Mouse (Mus musculus) forelimb bud, embryonic 11.5 days (tissue): ENCODE data around the gene Gm49322.

Experiments used
- DNase-seq: peaks from one replicate; pipeline ENCODE4 v3.0.0-alpha.2; 2012; ENCODE audit warnings: low read depth, low spot score

Gm49322 gene

DNA sequence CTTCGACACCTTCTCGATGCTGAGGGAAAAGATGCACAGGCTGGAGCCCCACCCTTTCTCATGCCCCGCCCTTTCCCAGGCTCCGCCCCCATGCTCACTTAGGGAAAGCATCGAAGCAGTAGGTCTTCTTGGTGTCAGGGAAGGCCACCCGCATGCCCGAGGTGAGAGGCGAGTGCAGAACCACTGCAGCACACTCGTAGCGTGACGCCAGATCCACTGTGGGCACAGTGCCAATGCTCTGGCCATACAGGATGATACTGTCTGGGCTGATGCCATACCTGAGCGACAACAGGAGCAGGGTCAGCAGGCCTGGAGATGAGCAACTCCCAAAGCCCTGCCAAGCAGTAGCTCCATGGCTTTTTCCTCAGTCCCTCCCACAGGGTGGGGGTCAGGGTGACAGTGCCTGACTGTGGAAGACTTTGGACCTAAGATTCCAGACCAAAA is 21.8 kb upstream of the Gm49322 start:
- no peak for DNase-seq

DNA sequence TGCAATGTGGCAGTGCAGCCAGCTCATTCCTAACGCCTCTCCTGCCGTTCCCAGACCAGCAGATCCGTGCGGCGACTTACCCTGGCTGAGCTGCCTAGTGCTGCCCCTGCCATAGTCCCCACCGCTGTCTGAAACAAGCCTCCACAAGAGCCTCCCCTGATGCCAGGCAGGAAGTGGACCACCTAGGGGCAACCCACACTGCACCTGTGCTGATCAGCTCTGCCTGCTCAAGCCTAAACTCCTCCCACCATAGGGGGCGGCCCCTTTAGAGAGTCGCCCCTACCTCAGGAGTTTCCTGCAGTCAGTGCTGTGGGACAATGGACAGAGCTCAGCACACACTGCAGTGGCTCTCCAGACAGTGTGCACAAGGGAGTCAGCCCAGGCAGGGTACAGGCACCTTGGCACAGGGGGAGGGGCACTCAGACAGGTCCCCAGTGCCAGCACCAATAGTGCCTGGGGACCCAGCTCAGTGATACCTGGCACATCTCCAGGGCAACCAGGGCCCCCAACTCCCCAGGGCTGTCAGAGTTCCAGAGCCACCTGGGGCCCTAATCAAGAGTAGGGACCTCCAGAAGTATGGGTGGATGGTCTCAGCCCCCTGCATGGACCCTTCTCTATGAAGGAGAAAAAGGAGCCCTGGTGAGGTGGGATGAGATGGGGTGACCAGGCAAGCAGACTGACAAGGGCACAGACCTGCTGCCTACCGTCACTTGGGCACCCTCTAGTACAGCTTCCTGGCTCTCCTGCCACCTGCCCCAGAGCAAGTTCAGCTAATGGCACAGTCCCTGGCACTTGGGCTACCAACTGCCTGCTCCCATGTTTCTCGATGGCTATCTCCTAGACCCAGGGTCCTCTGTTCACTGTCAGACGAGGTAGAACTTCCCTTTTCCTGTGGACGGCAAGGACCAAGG is 20.9 kb upstream of the Gm49322 start:
- no peak for DNase-seq

DNA sequence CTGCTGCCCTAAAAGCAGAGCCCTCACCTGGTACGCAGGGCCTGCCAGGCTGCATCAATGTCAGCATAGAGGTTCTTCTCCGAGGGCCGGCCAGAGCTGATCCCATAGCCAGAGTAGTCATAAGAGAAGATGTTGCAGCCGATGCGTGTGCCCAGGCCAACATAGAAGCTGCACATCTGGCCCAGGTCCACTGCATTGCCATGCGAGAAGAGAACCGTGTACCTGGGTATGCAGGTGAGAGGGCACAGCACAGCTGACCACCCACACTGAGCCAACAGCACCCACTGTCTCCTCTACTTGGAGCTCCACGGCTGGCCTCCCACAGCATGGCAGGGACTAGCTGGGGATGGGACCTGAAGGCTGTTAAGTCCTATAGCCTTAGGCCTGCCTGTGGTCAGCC is 20.2 kb upstream of the Gm49322 start:
- no peak for DNase-seq

DNA sequence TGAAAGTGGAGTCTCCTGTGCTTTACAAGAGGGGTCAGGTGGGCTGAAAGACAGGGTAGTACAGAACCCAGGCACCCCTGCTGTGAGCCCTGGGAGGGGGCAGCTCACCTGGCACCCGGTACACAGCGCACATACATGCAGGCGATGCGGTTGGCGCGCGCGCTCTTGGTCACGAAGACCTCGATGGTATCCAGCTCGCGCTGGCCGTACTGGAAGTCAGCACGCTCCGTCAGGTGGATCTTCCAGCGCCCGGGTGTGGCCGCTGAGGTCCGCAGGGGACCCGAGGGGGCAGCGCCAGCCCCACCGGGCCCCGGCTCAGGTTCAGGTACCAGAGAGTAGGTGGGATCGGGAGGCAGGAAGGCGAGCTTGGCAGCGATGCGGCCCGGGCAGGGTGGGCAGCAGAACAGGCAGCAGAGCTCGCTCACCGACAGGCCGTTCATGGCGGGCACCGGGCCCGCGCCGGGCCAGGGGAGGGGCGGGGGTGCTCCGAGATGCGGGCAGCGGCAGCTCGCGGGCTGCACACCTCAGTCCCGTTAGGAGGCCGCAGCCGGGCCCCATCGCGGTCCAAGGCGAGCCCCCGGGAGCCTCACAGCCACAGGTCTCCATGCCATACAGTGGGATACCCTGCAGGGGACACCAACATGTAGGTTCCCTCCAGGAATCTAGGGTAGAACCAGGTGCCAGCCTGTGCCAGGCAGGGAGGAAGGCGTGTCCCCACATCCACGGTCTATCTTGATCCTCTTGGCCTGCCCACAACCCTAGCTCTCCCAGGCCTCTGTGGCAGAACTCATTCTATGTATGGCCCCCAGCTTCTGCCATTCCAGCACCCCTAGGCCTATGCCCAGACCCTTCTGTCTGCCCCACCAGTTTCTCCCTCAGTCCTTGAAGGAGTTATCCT is 19.2 kb upstream of the Gm49322 start:
- DNase-seq, result no peak

DNA sequence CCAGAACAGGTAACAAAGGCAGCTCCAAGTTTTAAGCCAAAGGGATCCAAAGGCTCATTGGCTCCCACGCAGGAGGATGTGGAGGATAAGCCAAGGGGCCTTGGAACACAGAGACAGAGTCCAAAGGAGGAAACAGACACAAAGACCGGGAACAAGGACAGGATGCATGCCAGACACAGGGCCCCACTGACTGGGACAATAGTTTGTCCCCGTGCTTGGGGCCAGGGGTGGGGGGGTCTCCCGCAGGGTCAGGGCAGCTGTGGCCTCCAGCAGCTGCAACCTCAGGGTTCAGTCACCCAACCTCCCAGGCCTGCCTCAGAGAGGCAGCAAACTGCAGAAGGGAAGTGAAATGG is 18.5 kb upstream of the Gm49322 start:
- no peak for DNase-seq

DNA sequence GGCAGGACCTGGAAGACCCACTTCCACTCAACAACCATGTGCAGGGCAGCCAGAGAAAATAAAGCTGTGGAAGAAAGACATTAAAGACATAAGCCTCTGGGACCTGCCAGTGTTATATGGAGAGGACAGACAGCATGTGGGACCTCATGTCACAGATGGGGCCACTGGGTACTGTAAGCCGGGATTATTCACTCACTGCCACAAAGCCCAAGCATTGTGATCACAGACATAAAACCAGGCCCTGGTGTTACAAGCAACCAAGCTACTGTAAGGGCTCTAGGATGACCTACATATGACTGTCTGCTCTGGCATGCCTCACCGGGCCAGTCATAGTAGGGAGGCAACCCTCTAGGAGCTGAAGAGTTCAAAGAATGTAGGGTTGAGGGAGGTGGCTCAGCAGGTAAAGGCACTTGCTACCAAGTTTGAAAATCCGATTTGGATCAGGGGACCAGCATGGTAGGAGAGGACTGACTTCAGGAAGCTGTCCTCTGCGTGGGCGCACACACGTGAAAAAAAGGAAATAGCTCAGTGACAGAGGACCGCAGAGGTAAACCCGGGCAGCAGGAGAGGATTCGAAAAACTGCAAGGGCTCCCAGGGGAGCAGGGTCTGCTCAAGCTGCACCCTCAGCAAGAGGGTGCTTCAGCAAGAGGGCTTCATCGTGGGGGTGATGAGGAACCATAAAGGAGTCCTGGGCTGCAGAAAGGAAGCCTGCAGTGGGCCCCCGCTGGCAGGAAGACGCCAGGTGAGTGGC is 16.5 kb upstream of the Gm49322 start:
- no peak for DNase-seq

DNA sequence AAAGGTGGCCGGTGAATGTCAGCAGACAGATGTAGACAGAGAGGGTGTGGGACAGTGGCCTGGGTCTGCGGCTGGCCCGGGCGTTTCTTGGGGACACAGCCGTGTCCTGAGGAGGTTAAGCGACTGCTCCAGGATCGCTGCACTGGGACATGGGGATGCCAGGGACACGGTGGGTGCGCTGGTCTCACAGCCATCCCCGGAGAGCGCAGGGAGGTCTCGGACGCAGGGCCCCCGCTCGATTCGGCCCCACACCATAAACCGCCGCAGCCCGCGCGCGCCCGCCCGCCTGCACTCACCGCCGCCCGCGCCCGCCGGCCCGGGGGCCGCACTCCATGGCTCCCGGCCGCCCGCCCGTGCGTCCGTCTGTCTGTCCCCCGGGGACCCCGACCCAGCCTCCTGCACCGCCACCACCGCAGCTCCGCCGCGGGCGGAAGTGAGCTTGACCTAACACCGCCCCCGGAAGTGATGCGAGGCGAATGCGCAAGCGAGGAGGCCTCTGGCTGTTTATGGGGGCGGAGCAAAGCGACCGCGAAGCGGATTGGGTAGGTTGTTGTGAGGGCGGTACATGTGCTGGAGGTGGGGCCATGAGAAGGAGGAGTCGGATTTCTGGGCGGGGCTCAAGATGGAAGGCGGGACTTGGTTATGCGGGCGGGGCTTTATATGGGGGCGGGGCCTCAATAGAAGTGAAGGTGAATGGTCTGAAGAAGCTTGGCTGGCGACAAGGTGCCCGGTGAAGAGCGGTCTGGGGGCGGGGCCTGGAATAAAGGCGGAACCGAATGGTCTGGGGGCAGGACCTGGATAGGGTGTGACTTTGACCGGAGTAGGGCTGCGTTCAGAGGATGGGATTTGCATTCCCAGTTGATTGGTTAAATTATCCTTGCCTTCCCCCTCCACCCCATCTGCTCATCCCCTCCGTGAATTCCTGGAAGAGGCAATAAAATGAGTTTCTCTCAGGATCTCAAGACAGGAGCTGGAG is 15.7 kb upstream of the Gm49322 start, which contains the start of gene Abhd17a:
Gene Abhd17a, minus strand, starts transcription at position 463 of the 976 bp plus-strand sequence.
- DNase-seq, result peak; percentile 99

DNA sequence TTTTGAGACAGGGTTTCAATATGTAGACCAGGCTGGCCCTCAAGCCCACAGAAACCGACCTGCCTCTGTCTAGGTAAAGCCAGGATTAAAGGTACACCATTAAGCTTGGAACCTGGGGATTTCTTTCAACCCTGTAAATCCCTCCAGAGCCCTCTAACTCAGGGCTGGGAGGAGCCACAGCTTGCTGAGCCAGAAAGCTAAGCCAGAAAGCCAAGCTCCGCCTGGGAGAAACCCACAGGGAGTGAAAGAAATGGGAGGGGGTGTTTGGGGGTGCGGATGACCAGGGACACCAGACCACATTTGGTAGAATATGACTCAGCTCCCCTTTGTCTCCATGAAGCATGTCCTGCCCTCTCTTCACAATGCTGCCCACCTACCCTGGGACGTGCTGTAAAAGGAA is 9.5 kb upstream of the Gm49322 start:
- no peak for DNase-seq

DNA sequence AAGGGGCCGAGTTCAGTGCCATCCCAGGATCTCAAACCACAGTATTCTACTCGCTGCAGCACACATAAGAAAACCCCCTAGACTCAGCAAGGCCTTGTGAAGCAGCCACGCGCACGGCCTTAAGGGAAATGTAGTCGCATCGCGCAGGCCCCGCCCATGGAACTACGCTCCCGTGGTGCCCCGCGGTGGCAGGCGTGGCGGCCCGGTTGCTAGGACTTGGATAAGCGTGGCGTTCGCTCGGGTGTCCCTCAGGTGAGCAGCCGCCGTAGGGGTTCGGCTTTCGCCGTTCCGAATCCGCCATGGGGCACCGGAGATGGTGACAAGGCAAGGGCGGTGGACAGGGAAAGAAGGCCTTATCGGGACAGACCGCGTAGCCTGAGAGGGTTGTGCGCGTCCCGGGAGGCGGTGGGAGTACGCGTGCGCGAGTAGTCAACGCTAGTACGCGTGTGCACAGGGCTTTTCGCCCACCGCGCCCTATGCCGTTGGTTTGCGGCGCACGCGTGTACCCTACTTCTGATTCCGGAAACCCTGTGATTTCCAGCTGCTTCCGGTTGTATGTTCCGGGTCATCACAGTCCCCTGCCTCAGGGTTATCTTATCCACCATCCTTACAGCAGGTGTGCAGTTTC is 3.0 kb upstream of the Gm49322 start, which contains the start of the genes Scamp4 and Adat3:
Gene Scamp4, plus strand, starts transcription at position 175 of the 628 bp plus-strand sequence.
Gene Adat3, plus strand, starts transcription at position 183 of the 628 bp plus-strand sequence.
- DNase-seq, result peak; percentile 90

DNA sequence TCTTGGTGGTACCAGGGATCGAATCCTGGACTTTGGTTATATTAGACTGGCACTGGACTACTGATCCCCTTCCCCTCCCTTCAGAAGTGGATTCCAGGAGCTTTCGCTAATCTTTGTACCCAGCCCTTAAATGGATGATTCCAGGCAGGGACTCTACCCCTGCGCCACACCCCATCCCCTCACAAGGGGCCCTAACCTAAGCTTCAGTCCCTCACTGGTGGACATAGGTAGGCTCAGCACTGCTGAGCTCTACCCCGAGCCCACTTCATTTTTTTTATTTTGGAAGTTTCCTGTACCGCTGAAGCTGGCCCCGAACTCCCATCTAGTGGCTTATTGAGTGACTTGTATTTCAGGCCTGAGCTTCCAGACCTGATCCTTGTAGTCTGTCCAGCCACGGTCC is 2.5 kb upstream of the Gm49322 start:
- DNase-seq, result no peak

DNA sequence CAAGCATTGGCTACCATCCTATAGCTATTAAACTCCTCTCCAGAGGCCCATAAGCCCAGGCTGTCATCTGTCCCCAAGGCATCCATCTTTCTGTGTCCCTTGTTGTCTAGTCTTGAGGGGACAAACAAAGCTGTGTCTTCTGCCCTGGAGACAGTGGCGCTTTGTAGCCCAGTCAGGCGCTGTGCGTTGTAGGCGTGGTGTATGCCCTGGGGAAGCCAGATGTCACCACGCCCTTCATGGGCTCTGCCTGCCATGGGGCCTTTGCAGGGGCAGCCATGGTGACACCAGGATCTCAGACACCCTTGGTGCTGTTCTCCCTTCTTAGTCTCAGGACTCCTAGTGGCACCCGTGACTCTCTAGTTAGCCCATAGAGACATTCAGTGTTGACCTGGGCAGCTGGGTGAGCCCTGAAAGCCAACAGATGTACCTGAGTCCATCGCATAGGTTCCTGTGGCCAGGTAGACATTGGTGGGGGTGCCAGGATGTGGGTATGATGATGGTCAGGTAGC is 1.8 kb upstream of the Gm49322 start:
- DNase-seq, result no peak

DNA sequence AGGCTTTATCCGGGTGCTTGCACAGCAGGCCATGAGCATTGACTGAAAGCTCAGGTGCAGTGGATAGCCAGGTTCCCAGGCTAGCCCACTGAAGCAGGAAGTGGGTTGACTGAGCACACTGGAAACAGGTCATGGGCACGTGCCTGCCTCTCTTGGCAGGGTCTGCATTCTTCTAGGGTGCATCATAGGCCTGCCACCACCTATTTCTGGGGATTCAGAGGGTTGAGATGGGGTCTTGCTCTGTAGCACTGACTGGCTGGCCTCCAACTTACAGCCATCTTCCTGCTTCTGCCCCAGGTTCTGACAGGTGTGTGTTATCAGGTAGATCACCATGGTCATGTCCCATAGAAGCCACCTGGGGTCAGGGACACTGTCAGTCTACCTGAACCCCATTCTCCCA is 833 bp upstream of the Gm49322 start:
- no peak for DNase-seq

DNA sequence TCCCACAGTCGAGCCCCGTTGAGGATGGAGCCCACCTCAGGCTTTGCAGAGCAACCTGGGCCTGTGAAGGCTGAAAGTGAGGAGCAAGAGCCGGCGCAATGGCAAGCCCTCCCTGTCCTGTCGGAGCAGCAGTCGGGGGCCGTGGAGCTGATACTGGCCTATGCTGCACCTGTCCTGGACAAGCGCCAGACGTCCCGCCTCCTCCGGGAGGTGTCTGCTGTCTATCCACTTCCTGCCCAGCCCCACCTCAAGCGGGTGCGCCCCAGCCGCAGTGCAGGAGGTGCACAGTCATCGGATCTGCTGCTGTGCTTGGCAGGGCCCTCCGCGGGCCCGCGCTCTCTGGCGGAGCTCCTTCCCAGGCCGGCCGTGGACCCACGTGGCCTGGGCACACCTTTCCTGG is 485 bp downstream of the Gm49322 start:
- no peak for DNase-seq

DNA sequence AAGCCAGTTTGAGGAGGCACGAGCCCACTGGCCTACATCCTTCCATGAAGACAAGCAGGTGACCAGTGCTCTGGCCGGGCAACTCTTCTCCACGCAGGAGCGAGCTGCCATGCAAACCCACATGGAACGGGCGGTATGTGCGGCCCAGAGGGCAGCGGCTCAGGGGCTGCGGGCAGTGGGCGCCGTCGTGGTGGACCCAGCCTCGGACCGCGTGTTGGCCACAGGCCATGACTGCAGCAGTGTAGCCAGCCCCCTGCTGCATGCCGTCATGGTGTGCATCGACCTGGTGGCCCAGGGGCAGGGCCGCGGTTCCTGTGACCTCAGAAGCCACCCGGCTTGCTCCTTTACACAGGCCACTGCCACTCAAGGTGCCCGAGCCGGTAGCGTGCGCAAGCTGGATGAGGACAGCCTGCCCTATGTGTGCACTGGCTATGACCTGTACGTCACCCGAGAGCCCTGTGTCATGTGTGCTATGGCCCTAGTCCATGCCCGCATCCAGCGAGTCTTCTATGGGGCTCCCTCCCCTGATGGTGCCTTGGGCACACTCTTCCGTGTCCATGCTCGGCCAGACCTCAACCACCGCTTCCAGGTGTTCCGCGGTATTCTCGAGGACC is 1.0 kb downstream of the Gm49322 start:
- no peak for DNase-seq

DNA sequence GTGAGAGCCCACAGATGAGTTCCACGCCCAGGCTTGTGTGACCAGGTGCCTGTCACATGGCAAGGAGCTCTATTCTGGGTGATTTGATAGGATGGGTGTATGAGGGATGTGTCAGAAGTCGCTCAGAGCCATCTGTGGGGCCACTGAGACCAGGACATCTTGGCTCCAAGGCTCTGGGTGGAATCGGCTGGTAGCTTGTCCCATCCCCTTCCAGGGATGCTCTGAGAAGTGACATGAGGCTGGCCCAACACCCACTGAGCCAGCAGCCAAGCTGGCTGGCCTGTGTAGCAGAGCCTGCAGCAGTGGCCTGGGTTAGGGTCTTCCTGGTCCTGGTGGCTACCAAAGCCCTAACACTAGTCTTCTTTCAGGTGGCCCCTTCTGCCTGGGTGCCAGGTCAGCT is 2.6 kb downstream of the Gm49322 start:
- DNase-seq, result no peak

DNA sequence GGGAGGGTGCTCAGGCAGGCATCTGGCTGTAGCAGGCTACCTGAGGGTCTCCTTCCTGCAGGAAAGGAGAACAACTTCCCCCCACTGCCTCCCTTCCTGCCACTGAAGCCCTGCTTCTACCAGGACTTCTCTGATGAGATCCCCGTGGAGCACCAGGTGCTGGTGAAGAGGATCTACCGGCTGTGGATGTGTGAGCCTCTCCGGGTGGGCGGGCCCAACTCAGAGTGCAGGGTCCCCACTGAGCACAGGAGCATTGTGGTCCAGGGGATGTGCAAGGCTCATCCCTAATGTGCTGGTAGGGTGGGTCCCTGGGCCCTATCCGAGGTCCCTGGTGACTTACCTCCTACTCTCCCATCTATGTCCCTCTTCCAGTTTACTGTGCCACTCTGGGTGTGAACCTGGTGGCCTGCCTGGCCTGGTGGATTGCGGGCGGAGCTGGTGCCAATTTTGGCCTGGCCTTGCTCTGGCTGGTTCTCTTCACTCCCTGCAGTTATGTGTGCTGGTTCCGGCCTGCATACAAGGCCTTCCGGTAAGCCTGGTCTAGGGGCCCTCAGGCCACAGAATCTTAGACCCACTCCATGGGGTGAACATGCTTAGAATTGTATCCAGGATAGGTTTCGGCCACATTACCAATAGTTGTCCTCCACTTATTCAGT is 3.6 kb downstream of the Gm49322 start:
- no peak for DNase-seq

DNA sequence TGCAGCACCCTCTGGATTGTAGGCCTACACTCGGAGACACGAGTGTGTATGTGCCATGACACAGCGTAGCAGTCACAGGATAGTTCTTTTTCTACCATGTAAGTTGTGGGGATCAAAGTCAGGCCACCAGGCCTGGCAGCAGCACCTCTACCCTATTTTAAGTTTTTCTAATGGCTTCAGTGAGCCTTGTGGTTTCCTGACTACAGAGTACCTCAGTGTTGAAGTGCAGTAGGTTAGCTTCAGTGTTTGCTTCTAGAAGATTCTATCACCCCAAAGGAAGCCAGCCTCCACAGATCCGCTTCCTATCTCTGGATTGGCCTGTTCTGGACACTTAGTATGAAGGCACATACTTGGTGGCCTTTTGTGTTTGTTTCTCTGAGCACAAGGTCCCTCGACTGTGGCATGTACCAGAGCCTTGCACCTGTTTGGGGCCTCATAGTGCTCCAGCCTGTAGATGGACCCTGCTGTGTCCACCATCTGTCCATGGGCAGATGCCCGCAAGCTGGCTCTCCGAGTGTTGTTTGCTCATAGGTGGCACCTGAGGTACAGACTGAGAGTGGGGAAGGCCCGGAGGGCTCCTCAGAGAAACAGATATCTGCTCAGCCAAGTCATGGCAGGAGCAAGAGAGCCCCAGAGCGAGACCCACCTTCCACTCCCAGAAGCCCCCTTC is 4.4 kb downstream of the Gm49322 start:
- DNase-seq, result no peak

DNA sequence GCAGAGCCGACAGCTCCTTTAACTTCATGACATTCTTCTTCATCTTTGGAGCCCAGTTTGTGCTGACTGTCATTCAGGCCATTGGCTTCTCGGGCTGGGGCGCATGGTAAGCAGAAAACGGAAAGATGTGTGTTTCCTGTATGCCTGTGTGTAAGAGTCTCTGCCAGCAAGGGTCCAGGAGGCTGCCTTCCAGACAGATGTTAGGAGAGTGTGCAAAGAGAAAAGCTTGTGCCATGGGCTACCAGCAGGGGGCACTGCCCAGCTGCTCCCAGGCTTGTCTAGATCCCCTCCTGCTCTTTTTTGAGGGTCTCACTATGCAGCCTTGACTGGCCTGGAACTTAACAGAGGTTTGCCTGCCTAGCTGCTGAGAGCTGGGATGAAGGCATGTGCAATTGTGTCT is 5.2 kb downstream of the Gm49322 start:
- DNase-seq, result peak; percentile 59
